In genomic region chr7:45666161-45666560, GRCm38 (mm10) we compare ENCODE assay signal across 30 mouse cellular contexts. TPM values are rescaled to one million over a fixed set of nuclear protein-coding genes. Genes with fewer than 3 reads are reported as not detected.
DNase-seq lines count a peak whose midpoint lies in the region; ATAC-seq and TF ChIP-seq lines count a peak whose summit lies in the region.
"Had no signal": no experiment of that assay in that cellular context is flagged by ENCODE, and none has a peak within 500 bp of the region (broad histone marks: within the 10 kb centered on the region; RNA-seq: fewer than 3 reads in every experiment).

Fut2 (minus strand) TSS chr7:45666394.

- no peak for DNase-seq in layer of hippocampus, adult 2 months (ENCODE audit: low spot score in 2 of 2)
- no peak for DNase-seq in layer of hippocampus, postnatal 25 days (ENCODE audit: extremely low spot score in 1 of 2, low spot score in 1 of 2)
- DNase-seq in embryonic facial prominence, embryonic 14.5 days (ENCODE audit: low spot score), result no peak
- no peak for DNase-seq in forebrain, embryonic 11.5 days (ENCODE audit: low spot score)
- DNase-seq in liver, result no peak
- DNase-seq: adrenal gland, adult 2 months; B cell, adult 2 months; cerebellum, adult 18-20 months; cerebellum, postnatal 14 days; gastrocnemius, postnatal 36 days; heart, adult 2 months; heart, postnatal 14 days; kidney, adult 18-20 months; kidney, postnatal 14 days; retina, postnatal 1 day; right cerebral cortex, postnatal 25 days; thymus, postnatal 14 days had no signal

- H3K9ac ChIP-seq in embryonic facial prominence, embryonic 14.5 days (ENCODE audit: low read depth, low read length), result peak within 1 kb of the TSS; percentile 30; the same call in 1 of the 2 replicates
- H3K9ac ChIP-seq in intestine, embryonic 16.5 days (ENCODE audit: low read depth, low read length), result peak within 1 kb of the TSS; percentile 21; the same call in 1 of the 2 replicates
- H3K9ac ChIP-seq in stomach, embryonic 14.5 days (replicated peaks; ENCODE audit: low read depth, low read length), result no peak within 1 kb of the TSS
- H3K9ac ChIP-seq in forebrain, embryonic 11.5 days (ENCODE audit: low read length), result no peak within 1 kb of the TSS
- H3K9ac ChIP-seq: heart, embryonic 13.5 days; hindbrain, embryonic 13.5 days; midbrain, embryonic 15.5 days; neural tube, embryonic 13.5 days had no signal

- H3K27me3 ChIP-seq in embryonic facial prominence, embryonic 14.5 days (replicated peaks; ENCODE audit: control insufficient read depth, insufficient read depth, low read length), result no peaks in the 10 kb centered on the region
- no peaks in the 10 kb centered on the region for H3K27me3 ChIP-seq in intestine, embryonic 16.5 days (replicated peaks; ENCODE audit: control insufficient read depth, insufficient read depth, low read length)
- H3K27me3 ChIP-seq in stomach, embryonic 14.5 days (ENCODE audit: control insufficient read depth, insufficient read depth, low read length), result no peaks in the 10 kb centered on the region
- H3K27me3 ChIP-seq in forebrain, embryonic 11.5 days (ENCODE audit: control insufficient read depth, insufficient read depth, low read length), result no peaks in the 10 kb centered on the region
- H3K27me3 ChIP-seq: heart, embryonic 13.5 days; midbrain, embryonic 15.5 days; neural tube, embryonic 13.5 days; Patski had no signal

- H3K4me1 ChIP-seq in embryonic facial prominence, embryonic 14.5 days (ENCODE audit: control insufficient read depth, insufficient read depth, low read length), result peaks cover 9% of the 10 kb centered on the region; the same call in 1 of the 2 replicates
- peaks cover 4% of the 10 kb centered on the region; the same call in 1 of the 2 replicates for H3K4me1 ChIP-seq in intestine, embryonic 16.5 days (ENCODE audit: control insufficient read depth, insufficient read depth, low read length)
- H3K4me1 ChIP-seq in stomach, embryonic 14.5 days (ENCODE audit: control insufficient read depth, insufficient read depth, low read length), result peaks cover 18% of the 10 kb centered on the region; the same call in 1 of the 2 replicates
- H3K4me1 ChIP-seq in forebrain, embryonic 11.5 days (replicated peaks; ENCODE audit: control insufficient read depth, insufficient read depth, low read length), result no peaks in the 10 kb centered on the region
- H3K4me1 ChIP-seq: hindbrain, embryonic 13.5 days; midbrain, embryonic 15.5 days had no signal

- no peaks in the 10 kb centered on the region for H3K9me3 ChIP-seq in embryonic facial prominence, embryonic 14.5 days (ENCODE audit: control insufficient read depth, low read length)
- H3K9me3 ChIP-seq in intestine, embryonic 16.5 days (ENCODE audit: control insufficient read depth, low read length), result no peaks in the 10 kb centered on the region
- no peaks in the 10 kb centered on the region for H3K9me3 ChIP-seq in stomach, embryonic 14.5 days (ENCODE audit: control insufficient read depth, low read depth, low read length)
- no peaks in the 10 kb centered on the region for H3K9me3 ChIP-seq in forebrain, embryonic 11.5 days (ENCODE audit: control insufficient read depth, low read length)
- H3K9me3 ChIP-seq: hindbrain, embryonic 13.5 days; midbrain, embryonic 15.5 days; neural tube, embryonic 13.5 days had no signal

- no peak within 1 kb of the TSS for H3K4me3 ChIP-seq in layer of hippocampus, adult 2 months
- no peak within 1 kb of the TSS for H3K4me3 ChIP-seq in embryonic facial prominence, embryonic 14.5 days (ENCODE audit: low read depth, low read length)
- H3K4me3 ChIP-seq in intestine, embryonic 16.5 days (ENCODE audit: low read length), result peak within 1 kb of the TSS; percentile 30
- no peak within 1 kb of the TSS for H3K4me3 ChIP-seq in stomach, embryonic 14.5 days (ENCODE audit: low read depth, low read length)
- H3K4me3 ChIP-seq in forebrain, embryonic 11.5 days (ENCODE audit: low read depth, low read length), result no peak within 1 kb of the TSS
- H3K4me3 ChIP-seq: heart, adult 2 months; heart, embryonic 13.5 days; hindbrain, embryonic 13.5 days; midbrain, embryonic 15.5 days; myocyte; neural tube, embryonic 13.5 days had no signal

- H3K27ac ChIP-seq in layer of hippocampus, adult 2 months, result peak within 1 kb of the TSS; percentile 61; the same call in 1 of the 2 replicates
- no peak within 1 kb of the TSS for H3K27ac ChIP-seq in embryonic facial prominence, embryonic 14.5 days (replicated peaks; ENCODE audit: low read depth, low read length)
- H3K27ac ChIP-seq in intestine, embryonic 16.5 days (ENCODE audit: low read length), result 0 out of 2 replicates have a peak within 1 kb of the TSS, but pooled peaks have one; percentile 15
- H3K27ac ChIP-seq in stomach, embryonic 14.5 days (ENCODE audit: low read length), result no peak within 1 kb of the TSS
- H3K27ac ChIP-seq in forebrain, embryonic 11.5 days (ENCODE audit: low read depth, low read length), result no peak within 1 kb of the TSS
- H3K27ac ChIP-seq: heart, adult 2 months; heart, embryonic 13.5 days; hindbrain, embryonic 13.5 days; midbrain, embryonic 15.5 days; neural tube, embryonic 13.5 days had no signal

- no peak within 1 kb of the TSS for H3K4me2 ChIP-seq in embryonic facial prominence, embryonic 14.5 days (ENCODE audit: low read depth, low read length)
- peak within 1 kb of the TSS; percentile 25 for H3K4me2 ChIP-seq in intestine, embryonic 16.5 days (ENCODE audit: low read depth, low read length)
- H3K4me2 ChIP-seq in stomach, embryonic 14.5 days (replicated peaks; ENCODE audit: low read depth, low read length), result peak within 1 kb of the TSS; percentile 14; the same call in 1 of the 2 replicates
- no peak within 1 kb of the TSS for H3K4me2 ChIP-seq in forebrain, embryonic 11.5 days (ENCODE audit: low read depth, low read length, severe bottlenecking)
- H3K4me2 ChIP-seq: heart, embryonic 13.5 days; hindbrain, embryonic 13.5 days; midbrain, embryonic 15.5 days; neural tube, embryonic 13.5 days had no signal

- no peak for TF ChIP-seq CTCF in layer of hippocampus, adult 2 months (conservative IDR thresholded peaks at IDR 0.05)

- no peak for ATAC-seq in embryonic facial prominence, embryonic 14.5 days (ENCODE audit: low read depth)
- ATAC-seq in intestine, embryonic 16.5 days, result peak; percentile 53
- 0 out of 2 replicates have a peak, but pooled peaks have one; percentile 21 for ATAC-seq in stomach, embryonic 14.5 days (ENCODE audit: insufficient number of reproducible peaks, insufficient read depth, low FRiP score, low read depth)
- no peak for ATAC-seq in forebrain, embryonic 11.5 days (replicated peaks; ENCODE audit: low FRiP score)
- no peak for ATAC-seq in inflammation-experienced regulatory T-cells, adult 6 months
- ATAC-seq: forebrain, embryonic 16.5 days; midbrain, embryonic 15.5 days; Patski had no signal

- 77% methylated on average over 7 of the region's 7 CpGs for WGBS in embryonic facial prominence, embryonic 14.5 days
- 69% methylated on average over 7 of the region's 7 CpGs for WGBS in intestine, embryonic 16.5 days
- WGBS in stomach, embryonic 14.5 days, result 73% methylated on average over 7 of the region's 7 CpGs
- WGBS in forebrain, embryonic 11.5 days, result 85% methylated on average over 7 of the region's 7 CpGs

- no peaks in the 10 kb centered on the region for H3K36me3 ChIP-seq in embryonic facial prominence, embryonic 14.5 days (ENCODE audit: control insufficient read depth, insufficient read depth, low read length)
- H3K36me3 ChIP-seq in intestine, embryonic 16.5 days (ENCODE audit: control insufficient read depth, insufficient read depth, low read length), result no peaks in the 10 kb centered on the region
- no peaks in the 10 kb centered on the region for H3K36me3 ChIP-seq in stomach, embryonic 14.5 days (ENCODE audit: control insufficient read depth, insufficient read depth, low read length)
- no peaks in the 10 kb centered on the region for H3K36me3 ChIP-seq in forebrain, embryonic 11.5 days (ENCODE audit: control insufficient read depth, insufficient read depth, low read length)
- H3K36me3 ChIP-seq: G1E; heart, embryonic 13.5 days; hindbrain, embryonic 13.5 days; midbrain, embryonic 15.5 days; neural tube, embryonic 13.5 days had no signal

RNA-seq across cellular contexts. Expression of gene Fut2, which starts in this region (rescaled TPM):
- total RNA-seq in layer of hippocampus, adult 2 months (2021), result under 1 TPM; 0.13 to 0.25 TPM
- total RNA-seq in layer of hippocampus, postnatal 25 days (2021), result under 1 TPM; 0.31 to 0.32 TPM
- 1.9 and 2.2 TPM in 2 replicates for polyA plus RNA-seq in embryonic facial prominence, embryonic 14.5 days (2014; fragmentation: Nextera tagmentation; extraction: Ambion mirVana)
- 18.4 and 21.7 TPM in 2 replicates for polyA plus RNA-seq in intestine, embryonic 16.5 days (2015; fragmentation: Nextera tagmentation; extraction: Ambion mirVana)
- 5.7 and 6.1 TPM in 2 replicates for polyA plus RNA-seq in stomach, embryonic 14.5 days (2014; fragmentation: Nextera tagmentation; extraction: Ambion mirVana)
- polyA plus RNA-seq in forebrain, embryonic 11.5 days (2014; fragmentation: Nextera tagmentation; extraction: Ambion mirVana), result 0.15 TPM in 1 of 2 replicates, not detected in the other
- not detected for polyA plus RNA-seq in inflammation-experienced regulatory T-cells, adult 6 months (2017; shearing (Covaris generic))
- total RNA-seq: CH12.LX had no signal
- polyA plus RNA-seq: adrenal gland, adult 2 months; G1E; spleen, adult 2 months had no signal

Comparison
In these comparisons a context has a peak if more than half of its experiments do, and no peak if none do; other contexts are left out.
1. H3K27ac ChIP-seq: peak in layer of hippocampus, adult 2 months (single experiment) and intestine, embryonic 16.5 days (single experiment); none in embryonic facial prominence, embryonic 14.5 days (single experiment), stomach, embryonic 14.5 days (single experiment) and forebrain, embryonic 11.5 days (single experiment).
2. ATAC-seq: peak in intestine, embryonic 16.5 days (single experiment) and stomach, embryonic 14.5 days (single experiment); none in embryonic facial prominence, embryonic 14.5 days (single experiment), forebrain, embryonic 11.5 days (single experiment) and inflammation-experienced regulatory T-cells, adult 6 months (single experiment).
3. H3K4me2 ChIP-seq: peak in intestine, embryonic 16.5 days (single experiment) and stomach, embryonic 14.5 days (single experiment); none in embryonic facial prominence, embryonic 14.5 days (single experiment) and forebrain, embryonic 11.5 days (single experiment).
4. H3K9ac ChIP-seq: peak in embryonic facial prominence, embryonic 14.5 days (single experiment) and intestine, embryonic 16.5 days (single experiment); none in stomach, embryonic 14.5 days (single experiment) and forebrain, embryonic 11.5 days (single experiment).